Mouse (Mus musculus): ENCODE results near the gene Hmx2. TPM values are rescaled to one million over a fixed set of nuclear protein-coding genes. Genes with fewer than 3 reads are reported as not detected.

Hmx2 gene
- total RNA-seq, 2 experiments from 2014 or later: not detected

DNA sequence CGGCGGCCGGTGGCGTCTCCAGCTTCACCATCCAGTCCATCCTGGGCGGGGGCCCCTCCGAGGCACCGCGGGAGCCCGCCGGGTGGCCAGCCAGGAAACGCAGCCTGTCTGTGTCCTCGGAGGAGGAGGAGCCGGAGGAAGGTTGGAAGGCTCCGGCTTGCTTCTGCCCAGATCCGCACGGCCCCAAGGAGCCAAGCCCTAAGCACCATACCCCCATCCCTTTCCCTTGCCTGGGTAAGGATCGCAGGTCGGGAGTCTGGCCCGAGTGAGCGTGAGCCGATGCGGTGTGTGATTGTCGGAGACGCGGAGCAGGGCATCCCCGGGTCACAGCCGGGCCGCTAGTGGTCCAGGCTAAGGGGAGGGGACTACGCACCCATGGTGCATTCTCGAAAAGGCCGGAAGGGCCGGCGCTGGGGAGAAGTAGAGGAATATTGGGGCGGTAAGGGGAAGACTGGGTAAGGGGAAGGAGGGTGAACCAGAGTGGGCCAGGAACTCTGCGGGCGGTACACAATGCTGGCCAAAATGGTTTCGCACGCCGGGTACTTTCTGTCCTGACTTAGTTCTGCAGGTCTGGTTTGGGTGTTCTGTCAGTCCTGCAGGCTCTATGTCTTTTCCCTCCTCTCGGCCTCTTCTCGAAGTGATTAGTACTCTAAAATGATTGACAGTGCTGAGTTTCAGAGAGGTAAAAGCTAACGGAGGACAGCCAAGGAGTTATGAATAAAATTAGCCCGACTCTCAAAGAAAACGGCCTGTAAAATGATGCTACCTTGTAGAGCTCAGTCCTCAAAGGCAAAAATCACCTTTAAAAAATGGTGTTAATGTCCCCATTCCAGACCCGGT lies 6.0 kb downstream of the Hmx2 start:
- intact Hi-C loops (cut with DNase I): loop anchor here (5.0 kb wide), 1 partner anchor 193 kb away; no protein-coding TSS in a partner anchor
- DNase-seq (ENCODE audit: extremely low spot score in 1 of 2, low spot score in 2 of 2): no peak

DNA sequence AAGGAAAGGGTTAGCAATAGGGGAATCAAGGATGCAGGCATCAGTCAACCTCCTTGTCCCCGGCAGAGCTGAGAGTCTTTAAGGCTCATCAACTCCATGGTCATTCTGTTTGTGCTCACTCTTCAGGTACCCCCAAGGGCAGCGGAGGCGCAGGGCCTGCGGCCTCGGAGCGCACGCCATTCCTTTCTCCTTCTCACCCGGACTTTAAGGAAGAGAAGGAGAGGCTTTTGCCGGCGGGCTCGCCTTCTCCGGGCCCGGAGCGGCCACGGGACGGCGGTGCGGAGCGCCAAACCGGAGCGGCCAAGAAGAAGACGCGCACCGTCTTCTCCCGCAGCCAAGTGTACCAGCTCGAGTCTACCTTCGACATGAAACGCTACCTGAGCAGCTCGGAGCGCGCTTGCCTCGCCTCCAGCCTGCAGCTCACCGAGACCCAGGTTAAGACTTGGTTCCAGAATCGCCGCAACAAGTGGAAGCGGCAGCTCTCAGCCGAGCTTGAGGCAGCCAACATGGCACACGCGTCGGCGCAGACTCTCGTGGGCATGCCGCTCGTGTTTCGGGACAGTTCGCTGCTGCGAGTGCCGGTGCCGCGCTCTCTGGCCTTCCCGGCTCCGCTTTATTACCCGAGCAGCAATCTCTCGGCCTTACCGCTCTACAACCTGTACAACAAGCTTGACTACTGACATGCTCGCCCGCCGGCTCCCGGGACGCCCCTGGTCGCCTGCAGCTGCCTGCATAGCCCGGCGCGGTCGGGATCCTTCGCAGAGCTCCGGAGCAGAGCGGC lies 6.9 kb downstream of the Hmx2 start:
- intact Hi-C loops (cut with DNase I): loop anchor here (5.0 kb wide), 1 partner anchor 192 kb away; no protein-coding TSS in a partner anchor
- no peak for DNase-seq (ENCODE audit: extremely low spot score in 1 of 2, low spot score in 2 of 2)

DNA sequence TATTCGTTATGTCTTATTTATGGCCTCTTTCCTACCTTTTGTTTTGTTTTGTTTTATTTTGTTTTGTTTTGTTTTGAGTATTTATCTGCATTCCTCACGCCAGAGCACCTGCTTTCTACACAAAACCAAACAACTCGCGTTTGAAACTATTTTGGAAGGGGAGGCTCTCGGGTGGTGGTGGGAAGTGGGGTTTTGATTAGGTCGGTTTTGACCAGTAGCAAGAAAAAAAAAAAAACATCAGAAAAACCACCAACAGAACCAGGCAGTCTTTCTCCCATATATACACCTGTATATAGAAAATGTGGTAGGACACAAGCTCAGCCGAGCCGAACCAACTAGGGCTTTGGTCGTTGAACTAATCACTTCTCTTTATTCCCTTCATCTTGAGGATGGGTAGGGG lies 7.5 kb downstream of the Hmx2 start:
- intact Hi-C loops (cut with DNase I): loop anchor here (5.0 kb wide), 1 partner anchor 191 kb away; no protein-coding TSS in a partner anchor
- no peak for DNase-seq (ENCODE audit: extremely low spot score in 1 of 2, low spot score in 2 of 2)

DNA sequence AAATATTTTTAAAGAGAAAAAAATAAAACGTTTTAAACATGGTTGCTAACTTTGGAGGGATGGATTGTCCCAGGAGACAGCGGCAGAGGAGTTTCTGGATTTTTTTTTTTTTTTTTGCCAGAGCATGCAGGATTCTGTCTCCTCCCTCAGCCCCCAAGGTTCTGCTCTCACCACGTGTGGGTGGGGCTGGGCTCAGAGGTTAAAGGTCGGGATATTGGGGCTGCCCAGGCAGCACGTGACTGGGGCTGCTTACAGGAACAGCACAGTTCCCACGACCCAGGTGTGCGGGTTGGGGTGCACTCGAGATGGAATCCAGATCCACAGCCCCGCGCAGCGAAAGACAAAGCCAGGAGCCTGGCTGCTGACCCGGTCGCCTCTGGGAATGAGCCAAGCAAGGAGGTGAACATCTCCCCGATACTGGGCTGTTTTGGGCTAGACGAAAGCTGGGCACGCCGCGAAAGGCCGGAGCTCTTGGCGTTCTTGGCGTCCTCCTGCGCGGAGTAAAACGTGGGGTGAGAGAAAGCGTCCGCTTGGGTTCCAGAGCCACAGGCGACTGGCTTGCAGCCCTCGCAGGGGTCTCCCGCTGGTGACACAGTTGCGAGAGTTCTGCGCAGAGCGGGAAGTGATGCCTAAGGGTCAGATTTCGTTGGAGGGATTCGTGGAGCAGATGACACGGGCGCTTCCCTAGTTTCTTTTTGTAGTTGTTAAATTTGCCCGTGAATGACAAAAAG lies 8.1 kb downstream of the Hmx2 start:
- no peak for DNase-seq (ENCODE audit: extremely low spot score in 1 of 2, low spot score in 2 of 2)
- intact Hi-C loops (cut with DNase I): loop anchor here (5.0 kb wide), 1 partner anchor 191 kb away; no protein-coding TSS in a partner anchor

DNA sequence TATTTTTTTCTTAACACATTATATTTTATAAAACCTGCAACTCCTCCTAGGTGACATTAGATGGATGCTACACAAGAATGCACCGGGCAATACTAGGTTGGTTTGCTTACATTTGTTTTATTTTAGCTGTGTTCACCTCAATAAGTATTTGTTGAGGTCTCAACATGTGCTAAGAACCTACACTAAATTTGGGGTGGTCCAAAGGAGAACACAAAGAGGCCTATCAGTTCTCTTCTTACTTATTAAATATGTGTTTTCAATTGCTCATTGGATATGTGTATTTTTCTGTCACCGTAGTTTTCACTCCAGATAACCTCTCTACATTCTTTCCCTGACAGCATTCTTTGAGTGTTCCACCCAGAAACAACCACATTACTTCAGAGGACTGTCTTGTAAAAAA lies 9.2 kb downstream of the Hmx2 start:
- DNase-seq (ENCODE audit: extremely low spot score in 1 of 2, low spot score in 2 of 2): no peak
- intact Hi-C loops (cut with DNase I): loop anchor here (5.0 kb wide), 1 partner anchor 190 kb away; no protein-coding TSS in a partner anchor

DNA sequence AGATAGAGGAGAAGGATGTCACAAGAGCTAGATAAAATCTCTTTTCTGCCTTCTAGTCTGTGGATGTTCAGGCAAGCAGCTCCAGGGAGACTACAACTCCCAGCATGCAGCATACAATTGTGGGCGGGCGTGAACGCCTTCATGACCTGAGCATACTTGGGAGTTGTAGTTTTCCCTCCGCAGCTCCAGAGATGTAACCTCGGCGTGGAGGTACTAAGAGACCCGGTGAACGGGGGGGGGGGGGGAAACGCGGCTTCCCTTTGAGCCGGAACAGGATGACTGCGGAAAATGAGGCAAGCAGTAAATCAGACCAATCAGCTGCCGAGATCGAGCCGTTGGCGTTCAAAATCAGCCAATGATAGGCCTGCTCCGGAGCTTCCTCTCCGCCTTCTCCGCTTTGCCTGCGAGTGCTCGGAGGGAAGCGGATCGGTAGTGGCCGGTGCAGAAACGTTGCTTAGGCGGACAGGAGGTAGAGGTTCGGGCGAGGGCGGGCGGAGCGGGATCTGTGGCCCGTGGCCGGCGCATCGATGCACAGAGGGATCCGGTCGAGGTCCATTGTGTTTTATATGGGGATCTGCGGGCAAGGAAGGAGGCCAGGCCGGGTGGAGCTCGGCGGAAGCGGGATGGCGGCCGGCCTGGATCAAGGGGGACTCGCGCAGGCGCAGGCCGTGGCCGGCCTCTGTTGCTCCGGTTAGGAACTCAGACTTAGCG lies 11.6 kb downstream of the Hmx2 start, which contains the start of gene Bub3:
Bub3 (plus strand) TSS at position 237 of the 711 bp plus-strand sequence.
- DNase-seq (ENCODE audit: extremely low spot score in 1 of 2, low spot score in 2 of 2): peak; percentile 93
- intact Hi-C loops (cut with DNase I): loop anchor here (5.0 to 10.0 kb wide), 2 partner anchors 125 to 187 kb away; no protein-coding TSS in a partner anchor

DNA sequence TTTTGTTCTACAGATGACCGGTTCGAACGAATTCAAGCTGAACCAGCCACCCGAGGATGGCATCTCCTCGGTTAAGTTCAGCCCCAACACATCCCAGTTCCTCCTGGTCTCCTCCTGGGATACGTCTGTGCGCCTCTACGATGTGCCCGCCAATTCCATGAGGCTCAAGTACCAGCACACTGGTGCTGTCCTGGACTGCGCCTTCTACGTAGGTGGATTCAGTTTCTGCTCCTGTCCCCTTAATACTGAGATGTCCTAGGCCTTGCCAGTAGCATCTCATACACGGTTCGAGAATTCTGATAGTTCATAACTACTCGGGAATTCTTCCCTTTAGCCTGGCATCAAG lies 12.1 kb downstream of the Hmx2 start:
- no peak for DNase-seq (ENCODE audit: extremely low spot score in 1 of 2, low spot score in 2 of 2)
- intact Hi-C loops (cut with DNase I): loop anchor here (10.0 kb wide), 1 partner anchor 126 kb away; no protein-coding TSS in a partner anchor

DNA sequence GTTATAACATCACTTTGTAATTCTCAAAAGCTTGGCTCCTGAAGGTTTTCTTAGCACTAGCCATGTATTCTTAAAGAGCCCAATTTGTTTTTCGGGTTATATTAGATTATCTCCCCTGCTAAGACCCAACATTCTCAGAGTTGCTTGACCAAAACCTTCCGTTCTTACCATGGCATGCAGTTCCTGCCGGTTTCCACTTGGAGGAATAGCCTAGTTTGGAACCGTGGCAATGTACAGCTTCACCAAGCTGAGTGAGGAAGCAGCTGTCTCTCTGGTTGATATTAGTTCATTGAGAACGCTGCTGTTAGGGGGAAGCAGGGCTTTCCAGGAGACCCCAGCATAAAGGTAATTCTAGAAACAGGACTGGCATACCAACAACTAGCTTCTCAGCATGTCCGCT lies 26.7 kb downstream of the Hmx2 start:
- intact Hi-C loops (cut with DNase I): no loop called here
- no peak for DNase-seq (ENCODE audit: extremely low spot score in 1 of 2, low spot score in 2 of 2)

DNA sequence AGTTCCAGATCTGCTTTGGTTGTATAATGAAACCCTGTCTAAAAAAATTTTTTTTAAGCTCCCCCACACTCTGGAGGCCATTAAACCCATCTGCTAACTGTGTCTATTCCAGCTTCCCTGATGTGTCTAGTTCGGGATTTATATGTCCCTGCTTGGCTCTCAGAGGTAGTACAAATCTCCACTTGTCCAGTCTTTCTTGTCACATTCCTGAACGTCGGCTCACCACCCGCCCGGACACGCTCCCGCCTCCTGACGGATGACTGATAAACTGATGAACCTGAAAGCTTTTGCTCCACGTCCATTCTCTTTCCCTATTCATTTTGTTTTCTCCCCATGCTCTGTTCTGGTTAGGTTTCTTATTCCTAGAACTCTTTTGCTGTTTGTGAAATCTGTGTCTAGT lies 33.6 kb downstream of the Hmx2 start:
- intact Hi-C loops (cut with DNase I): no loop called here
- no peak for DNase-seq (ENCODE audit: extremely low spot score in 1 of 2, low spot score in 2 of 2)

DNA sequence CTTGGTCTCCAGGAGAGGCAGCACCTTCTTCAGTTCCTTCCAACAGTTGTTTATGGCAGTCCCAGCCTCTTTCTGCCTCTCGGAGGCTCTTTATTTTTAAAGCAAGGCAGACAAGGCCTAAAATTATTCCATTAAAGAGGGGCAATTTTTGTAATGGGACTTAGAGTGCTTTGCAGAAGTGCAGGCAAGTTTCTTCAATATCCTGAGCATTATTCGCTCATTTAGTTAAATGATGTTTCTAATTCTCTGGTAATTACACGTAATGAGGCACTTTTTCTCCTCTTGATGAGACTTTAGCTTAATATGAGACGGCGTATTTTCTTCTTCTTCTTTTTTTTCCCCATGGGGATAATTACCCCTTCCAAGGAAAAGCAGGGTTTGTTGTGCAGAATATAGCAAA lies 37.0 kb downstream of the Hmx2 start:
- intact Hi-C loops (cut with DNase I): no loop called here
- DNase-seq (ENCODE audit: extremely low spot score in 1 of 2, low spot score in 2 of 2): no peak

DNA sequence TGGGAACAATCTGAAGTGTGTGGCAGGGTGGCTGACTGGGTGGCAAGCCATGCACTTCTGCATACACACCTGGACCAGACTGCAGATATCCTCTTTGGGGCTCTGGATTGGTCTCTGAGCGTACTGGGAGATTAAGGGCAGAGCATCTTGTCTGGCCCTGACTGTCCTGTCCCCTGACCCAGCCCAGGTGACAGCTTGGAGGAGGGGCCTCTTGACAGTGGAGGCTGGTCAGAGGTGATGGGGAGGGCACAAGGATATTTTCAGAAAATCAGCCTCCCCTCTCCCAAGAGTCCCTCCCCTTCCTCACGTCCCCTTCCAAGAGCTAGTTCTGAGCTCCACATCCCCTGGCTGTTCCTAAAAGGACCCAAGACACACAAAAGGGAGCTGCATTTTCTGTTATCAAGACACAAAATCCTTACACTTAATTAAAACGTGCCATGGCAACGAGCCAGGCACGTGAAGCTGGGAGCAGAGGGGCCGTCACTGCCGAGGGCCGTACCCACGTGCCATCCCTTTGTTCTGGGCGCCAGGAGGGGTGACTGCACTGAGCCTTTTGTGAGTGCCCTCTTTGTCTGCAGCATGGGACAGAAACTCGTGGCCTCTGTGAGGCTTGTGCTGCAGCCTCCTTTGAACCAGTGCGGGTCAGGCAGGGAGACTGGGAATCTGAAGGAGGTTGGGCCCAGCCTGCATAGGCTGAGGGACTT lies 49.4 kb downstream of the Hmx2 start:
- DNase-seq (ENCODE audit: extremely low spot score in 1 of 2, low spot score in 2 of 2): no peak
- intact Hi-C loops (cut with DNase I): no loop called here

DNA sequence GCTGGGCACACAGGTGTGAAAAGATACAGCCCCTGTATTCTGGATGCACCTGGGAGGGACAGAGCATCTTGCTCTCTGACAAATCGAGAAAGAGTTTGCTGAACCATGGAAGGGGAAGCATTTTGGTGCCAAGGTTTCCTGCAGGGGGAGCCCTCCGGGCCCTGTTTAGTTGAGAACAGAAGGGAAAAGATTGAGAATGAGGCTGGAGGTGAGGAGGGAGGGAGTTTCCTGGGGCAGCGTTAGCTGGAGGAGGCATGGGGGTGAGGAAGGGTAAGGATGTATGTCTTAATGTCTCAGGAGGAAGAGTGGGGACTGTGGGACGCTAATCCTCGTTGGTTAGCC lies 49.9 kb downstream of the Hmx2 start:
- DNase-seq (ENCODE audit: extremely low spot score in 1 of 2, low spot score in 2 of 2): peak in 1 of 2 experiments; percentile 41
- intact Hi-C loops (cut with DNase I): no loop called here

DNA sequence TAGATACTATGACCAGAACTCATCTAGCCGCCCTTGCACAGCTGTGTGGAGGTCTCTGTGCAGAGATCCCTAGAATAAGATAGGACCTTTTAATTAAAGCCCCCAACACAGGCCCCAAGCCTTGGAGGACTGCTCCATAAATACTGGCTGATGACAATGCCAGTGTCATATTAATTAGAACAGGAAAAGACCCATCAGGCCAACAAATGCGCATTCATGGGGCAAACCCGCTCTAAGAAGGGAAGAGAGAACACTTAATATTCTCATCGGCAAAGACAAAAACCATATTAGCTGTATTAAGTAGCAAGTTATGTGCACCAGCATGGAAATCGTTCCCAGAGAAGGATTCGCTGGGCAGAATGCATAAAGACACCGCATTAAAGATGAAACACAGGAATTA lies 53.5 kb downstream of the Hmx2 start:
- no peak for DNase-seq (ENCODE audit: extremely low spot score in 1 of 2, low spot score in 2 of 2)
- intact Hi-C loops (cut with DNase I): no loop called here

DNA sequence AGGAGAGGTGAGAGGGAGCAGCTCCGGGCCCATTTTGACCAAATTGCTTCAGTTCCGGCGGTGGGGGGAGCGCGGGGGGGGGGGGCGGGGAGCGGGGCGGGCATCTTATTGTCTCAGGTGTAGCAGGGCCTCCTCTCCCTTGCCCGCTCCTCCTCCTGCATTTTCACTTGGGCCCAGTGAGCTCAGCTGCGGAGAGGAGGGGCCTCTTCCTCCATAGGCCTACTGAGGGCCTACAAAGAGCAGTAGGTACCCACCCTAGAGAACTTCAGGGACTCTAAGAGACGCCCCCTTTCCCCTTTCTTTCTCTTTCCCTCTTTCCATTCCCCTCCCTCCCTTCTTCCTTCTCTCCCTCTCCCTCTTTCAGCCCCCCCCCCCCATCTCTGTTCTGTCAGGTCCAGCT lies 54.6 kb downstream of the Hmx2 start:
- intact Hi-C loops (cut with DNase I): no loop called here
- no peak for DNase-seq (ENCODE audit: extremely low spot score in 1 of 2, low spot score in 2 of 2)

DNA sequence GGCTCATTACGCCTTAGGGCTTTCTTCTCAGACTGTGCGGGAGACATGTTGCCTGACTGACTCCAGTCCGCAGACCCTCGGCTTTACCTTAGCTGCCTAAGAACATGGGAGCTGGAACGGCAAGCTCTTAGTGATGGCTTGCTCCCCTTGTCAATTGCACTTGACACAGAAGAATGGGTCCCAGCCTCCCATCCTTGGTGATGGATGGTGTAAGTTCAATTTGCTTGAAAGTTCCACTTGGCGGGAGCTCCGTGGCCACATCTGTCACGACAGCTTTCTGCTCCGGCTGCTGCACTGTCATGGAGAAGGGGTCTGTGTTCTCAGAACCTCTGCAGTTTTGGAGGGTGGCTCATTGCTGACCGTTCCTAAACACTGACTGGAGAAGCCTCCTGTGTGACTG lies 56.4 kb downstream of the Hmx2 start:
- no peak for DNase-seq (ENCODE audit: extremely low spot score in 1 of 2, low spot score in 2 of 2)
- intact Hi-C loops (cut with DNase I): no loop called here

DNA sequence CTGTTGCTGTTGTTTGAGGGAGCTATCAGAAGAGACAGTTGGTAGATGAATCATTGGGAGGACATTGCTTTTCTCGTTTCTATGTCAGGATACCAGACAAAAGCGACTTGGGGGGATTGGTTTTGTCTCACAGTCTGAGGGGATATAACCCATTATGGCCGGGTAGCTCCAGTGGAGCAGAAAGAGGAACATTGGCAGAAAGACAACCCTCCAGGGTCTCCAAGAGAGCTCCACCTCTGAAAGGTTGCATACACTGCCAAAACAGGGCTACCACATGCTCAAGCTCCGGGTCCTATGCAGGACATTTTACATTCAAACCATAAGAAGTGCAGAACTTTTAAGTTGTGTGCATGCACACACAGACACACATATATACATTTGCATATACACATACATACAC lies 56.9 kb downstream of the Hmx2 start:
- intact Hi-C loops (cut with DNase I): no loop called here
- DNase-seq (ENCODE audit: extremely low spot score in 1 of 2, low spot score in 2 of 2): no peak

Data from left cerebral cortex, postnatal 10 days (tissue).